Mouse (Mus musculus) testis, adult 2 months (tissue): ENCODE results near the gene Casz1.

Source experiments
- CTCF ChIP-seq: fragments of 200-500 bp; IDR thresholded peaks from 2 replicates; pipeline ENCODE4 v1.5.1; 2012; ENCODE audit warnings: low read depth, mild to moderate bottlenecking, inconsistent platforms, low read length, moderate library complexity; ENCODE audit not compliant: control insufficient read depth, insufficient read depth, insufficient replicate concordance
- POLR2A ChIP-seq: fragments of 200-500 bp; IDR thresholded peaks from 2 replicates; pipeline ENCODE4 v1.6.1; 2012; ENCODE audit warnings: low read depth, mild to moderate bottlenecking, inconsistent platforms, low read length, moderate library complexity; ENCODE audit not compliant: control insufficient read depth

DNA sequence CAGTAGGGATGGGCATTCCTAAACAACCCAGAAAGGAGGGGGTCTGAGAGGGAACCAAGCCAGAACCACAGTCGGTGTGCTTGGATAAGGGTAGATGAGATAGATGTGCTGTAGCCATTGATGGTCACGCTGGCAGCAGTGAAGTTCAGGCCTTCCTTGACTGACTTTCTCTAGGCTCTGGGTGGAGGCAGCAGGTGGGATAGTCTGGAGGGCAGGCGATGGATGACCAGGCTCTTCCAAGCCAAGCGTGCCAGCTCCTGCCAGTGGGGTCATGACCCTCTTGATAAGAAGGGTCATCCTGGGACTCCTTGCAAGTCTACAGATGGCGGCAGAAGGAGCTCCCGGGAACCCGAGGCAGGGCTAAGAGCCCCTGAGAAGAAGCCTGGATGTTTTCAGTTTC is 107.9 kb downstream of the Casz1 start:
- no peak for TF ChIP-seq POLR2A
- no peak for TF ChIP-seq CTCF
